Mouse (Mus musculus) CH12.LX (cell line): ENCODE data around the gene Slc44a5. TPM values are rescaled to one million over a fixed set of nuclear protein-coding genes. Genes with fewer than 3 reads are reported as not detected.

Source experiments
- DNase-seq: peaks from one replicate; pipeline ENCODE4 v3.0.0-alpha.2; 2013; ENCODE audit errors: extremely low read depth
- H3K27ac ChIP-seq: 2 replicates; pipeline ENCODE4 v1.5.1; 2012; ENCODE audit warnings: low read depth, mild to moderate bottlenecking, control low read depth, moderate library complexity; ENCODE audit not compliant: insufficient read depth
- H3K27me3 ChIP-seq: replicated peaks from 2 replicates; pipeline ENCODE3; 2012; ENCODE audit warnings: inconsistent platforms
- H3K36me3 ChIP-seq, 2 experiments: replicated peaks in 1 of 2; 2 replicates each; pipeline versions ENCODE3 to v1.6.1; 2012; ENCODE audit warnings: inconsistent platforms in 1 of 2, low read length in 1 of 2, mild to moderate bottlenecking in 1 of 2, mixed read lengths in 1 of 2, moderate library complexity in 1 of 2; ENCODE audit not compliant: control insufficient read depth in 1 of 2, insufficient read depth in 1 of 2
- H3K4me1 ChIP-seq, 2 experiments: 2 replicates each; pipeline ENCODE4 v1.6.1; 2012; ENCODE audit warnings: inconsistent platforms in 1 of 2, moderate library complexity in 1 of 2; ENCODE audit not compliant: insufficient read depth in 2 of 2, control insufficient read depth in 1 of 2
- H3K4me2 ChIP-seq: 2 replicates; pipeline ENCODE4 v1.6.1; 2012; ENCODE audit warnings: low read depth, mild to moderate bottlenecking, control low read depth; ENCODE audit not compliant: poor library complexity, insufficient read depth, severe bottlenecking
- H3K4me3 ChIP-seq, 3 experiments: fragments of 150-350 bp in 1 of 3; sonication (generic) in 1 of 3; replicated peaks in 1 of 3; 2 replicates each; pipeline versions ENCODE3 to v1.5.1; 2011 to 2012; ENCODE audit warnings: low read depth in 2 of 3, low read length in 2 of 3, mild to moderate bottlenecking in 2 of 3, moderate library complexity in 2 of 3, control low read depth in 1 of 3, improper control_type of control experiment in 1 of 3, inconsistent platforms in 1 of 3, mixed read lengths in 1 of 3; ENCODE audit not compliant: poor library complexity in 1 of 3
- H3K79me2 ChIP-seq: replicated peaks from 2 replicates; pipeline ENCODE4 v1.6.1; 2012; ENCODE audit warnings: mild to moderate bottlenecking, moderate library complexity; ENCODE audit not compliant: control insufficient read depth, poor library complexity, insufficient read depth, severe bottlenecking; ENCODE audit errors: extremely low read depth
- H3K9ac ChIP-seq: 2 replicates; pipeline ENCODE4 v1.6.1; 2012; ENCODE audit warnings: low read depth, mild to moderate bottlenecking, control low read depth, moderate library complexity; ENCODE audit not compliant: insufficient read depth
- H3K9me3 ChIP-seq: replicated peaks from 2 replicates; pipeline ENCODE3; 2012; ENCODE audit warnings: low read length, inconsistent platforms, mixed read lengths
- BHLHE40 ChIP-seq: IDR thresholded peaks from 2 replicates; pipeline ENCODE4 v1.6.1; 2011; ENCODE audit warnings: mild to moderate bottlenecking, low read depth, low read length, improper control_type of control experiment
- CHD1 ChIP-seq: IDR thresholded peaks from 2 replicates; pipeline ENCODE4 v1.6.1; 2012; ENCODE audit warnings: low read depth, low read length, improper control_type of control experiment, inconsistent platforms
- CHD2 ChIP-seq: IDR thresholded peaks from 2 replicates; pipeline ENCODE4 v1.6.1; 2011; ENCODE audit warnings: low read length, improper control_type of control experiment
- ELF1 ChIP-seq: IDR thresholded peaks from 2 replicates; pipeline ENCODE4 v1.6.1; 2014; ENCODE audit warnings: low read depth, mild to moderate bottlenecking, inconsistent platforms, low read length, improper control_type of control experiment
- EP300 ChIP-seq: IDR thresholded peaks from 2 replicates; pipeline ENCODE4 v1.6.1; 2011; ENCODE audit warnings: low read length, improper control_type of control experiment
- GABPA ChIP-seq: IDR thresholded peaks from 2 replicates; pipeline ENCODE4 v1.6.1; 2012; ENCODE audit warnings: low read depth, low read length, improper control_type of control experiment, inconsistent platforms; ENCODE audit not compliant: insufficient replicate concordance
- KAT2A ChIP-seq: IDR thresholded peaks from 2 replicates; pipeline ENCODE4 v1.6.1; 2012; ENCODE audit warnings: low read length, improper control_type of control experiment, inconsistent platforms; ENCODE audit not compliant: insufficient replicate concordance
- MAFK ChIP-seq: IDR thresholded peaks from 2 replicates; pipeline ENCODE4 v1.6.1; 2011; ENCODE audit warnings: low read length, improper control_type of control experiment; ENCODE audit not compliant: insufficient replicate concordance
- MAX ChIP-seq: IDR thresholded peaks from 2 replicates; pipeline ENCODE4 v1.6.1; 2011; ENCODE audit warnings: low read length, improper control_type of control experiment
- MAZ ChIP-seq: IDR thresholded peaks from 2 replicates; pipeline ENCODE4 v1.6.1; 2012; ENCODE audit warnings: low read depth, mild to moderate bottlenecking, inconsistent platforms, low read length, improper control_type of control experiment, moderate library complexity
- MEF2A ChIP-seq: IDR thresholded peaks from 2 replicates; pipeline ENCODE4 v1.6.1; 2014; ENCODE audit warnings: low read depth, mild to moderate bottlenecking, inconsistent platforms, low read length, improper control_type of control experiment, borderline replicate concordance
- MXI1 ChIP-seq: IDR thresholded peaks from 2 replicates; pipeline ENCODE4 v1.6.1; 2011; ENCODE audit warnings: mild to moderate bottlenecking, low read depth, low read length, improper control_type of control experiment
- MYC ChIP-seq: IDR thresholded peaks from 2 replicates; pipeline ENCODE4 v1.6.1; 2011; ENCODE audit warnings: low read depth, mild to moderate bottlenecking, improper control_type of control experiment, low read length
- NRF1 ChIP-seq: IDR thresholded peaks from 2 replicates; pipeline ENCODE4 v1.6.1; 2014; ENCODE audit warnings: low read depth, mild to moderate bottlenecking, inconsistent platforms, low read length, improper control_type of control experiment, moderate library complexity
- POLR2A ChIP-seq: IDR thresholded peaks from 2 replicates; pipeline ENCODE4 v1.6.1; 2011; ENCODE audit warnings: low read depth, mild to moderate bottlenecking, improper control_type of control experiment, low read length
- RAD21 ChIP-seq: IDR thresholded peaks from 2 replicates; pipeline ENCODE4 v1.6.1; 2011; ENCODE audit warnings: low read depth, mild to moderate bottlenecking, low read length, improper control_type of control experiment, moderate library complexity
- SIN3A ChIP-seq: IDR thresholded peaks from 2 replicates; pipeline ENCODE4 v1.6.1; 2012; ENCODE audit warnings: low read length, improper control_type of control experiment, inconsistent platforms
- SMC3 ChIP-seq: IDR thresholded peaks from 2 replicates; pipeline ENCODE4 v1.6.1; 2011; ENCODE audit warnings: low read depth, low read length, improper control_type of control experiment
- TBP ChIP-seq: conservative IDR thresholded peaks from 2 replicates; pipeline ENCODE4 v1.6.1; 2011; ENCODE audit warnings: low read depth, low read length, improper control_type of control experiment
- TCF12 ChIP-seq: IDR thresholded peaks from 2 replicates; pipeline ENCODE4 v1.6.1; 2014; ENCODE audit warnings: low read depth, mild to moderate bottlenecking, inconsistent platforms, low read length, improper control_type of control experiment
- UBTF ChIP-seq: IDR thresholded peaks from 2 replicates; pipeline ENCODE4 v1.6.1; 2012; ENCODE audit warnings: low read depth, mild to moderate bottlenecking, inconsistent platforms, low read length, improper control_type of control experiment, moderate library complexity
- USF1 ChIP-seq: IDR thresholded peaks from 2 replicates; pipeline ENCODE4 v1.6.1; 2014; ENCODE audit warnings: low read depth, mild to moderate bottlenecking, inconsistent platforms, low read length, improper control_type of control experiment
- USF2 ChIP-seq: conservative IDR thresholded peaks from 2 replicates; pipeline ENCODE4 v1.6.1; 2011; ENCODE audit warnings: low read depth, low read length, improper control_type of control experiment
- ZKSCAN1 ChIP-seq: IDR thresholded peaks from 2 replicates; pipeline ENCODE4 v1.6.1; 2012; ENCODE audit warnings: low read depth, inconsistent platforms, low read length, improper control_type of control experiment, borderline replicate concordance
- dilution Hi-C: fragments of 300-500 bp; cut with MboI; formaldehyde crosslinking; loops from 2 replicates; pipeline ENCODE4 v1.14.3; 2020; ENCODE audit warnings: low sequenced_read_pairs; ENCODE audit not compliant: extremely low pct_unique_long_range_greater_than_20kb, extremely low pct_ligation_motif_present
- in situ Hi-C: fragments of 300-500 bp; cut with MboI; formaldehyde crosslinking; loops from 3 replicates; pipeline ENCODE4 v1.14.3; 2019; ENCODE audit warnings: low sequenced_read_pairs, low pct_ligation_motif_present, low pct_unique_long_range_greater_than_20kb, mixed read lengths
- polyA plus RNA-seq: library from polyadenylated mRNA; unstranded; fragments of >175 nt; gene quantifications from 2 replicates; pipeline ENCODE4 v1.2.1, GENCODE M21; 2012; ENCODE audit warnings: low read depth; ENCODE audit not compliant: insufficient read length
- total RNA-seq, 2 experiments: library from RNA; depleted of rRNA; stranded (reverse); fragments of 300-350 nt in 1 of 2; fragments of >200 nt in 1 of 2; gene quantifications; 2 replicates each; pipeline ENCODE4 v1.2.3; 2012 to 2014

Gene Slc44a5
- total and polyA plus RNA-seq, 3 experiments = not detected

GRCm38 (mm10) chr3:154110528-154110927 is 137.3 kb downstream of the Slc44a5 start:
- Histone ChIP-seq H3K4me3 (no peak overlapping the region), H3K27me3 (no peaks in the 10 kb centered on the region), H3K9me3 (no peaks in the 10 kb centered on the region), H3K27ac (no peak overlapping the region), H3K4me1 (peaks cover 0 to 3% of the 10 kb centered on the region in 2 experiments; a peak in 1 of 4 replicates), H3K9ac (no peak overlapping the region), H3K4me2 (no peak overlapping the region), H3K36me3 (no peaks in the 10 kb centered on the region), H3K79me2 (no peaks in the 10 kb centered on the region)
- in situ Hi-C loops = no loop called here
- TF ChIP-seq SMC3 = no peak
- TF ChIP-seq UBTF = no peak
- no peak for TF ChIP-seq KAT2A
- no peak for TF ChIP-seq USF2
- no peak for TF ChIP-seq ZKSCAN1
- TF ChIP-seq CHD1 = no peak
- no peak for TF ChIP-seq MYC
- TF ChIP-seq EP300 = no peak
- TF ChIP-seq USF1 = no peak
- no peak for TF ChIP-seq TCF12
- no peak for TF ChIP-seq MAX
- no peak for TF ChIP-seq RAD21
- TF ChIP-seq GABPA = no peak
- TF ChIP-seq ELF1 = no peak
- TF ChIP-seq TBP = no peak
- TF ChIP-seq CHD2 = no peak
- TF ChIP-seq MAFK = no peak
- no peak for TF ChIP-seq MXI1
- dilution Hi-C loops = no loop called here
- no peak for DNase-seq

DNA sequence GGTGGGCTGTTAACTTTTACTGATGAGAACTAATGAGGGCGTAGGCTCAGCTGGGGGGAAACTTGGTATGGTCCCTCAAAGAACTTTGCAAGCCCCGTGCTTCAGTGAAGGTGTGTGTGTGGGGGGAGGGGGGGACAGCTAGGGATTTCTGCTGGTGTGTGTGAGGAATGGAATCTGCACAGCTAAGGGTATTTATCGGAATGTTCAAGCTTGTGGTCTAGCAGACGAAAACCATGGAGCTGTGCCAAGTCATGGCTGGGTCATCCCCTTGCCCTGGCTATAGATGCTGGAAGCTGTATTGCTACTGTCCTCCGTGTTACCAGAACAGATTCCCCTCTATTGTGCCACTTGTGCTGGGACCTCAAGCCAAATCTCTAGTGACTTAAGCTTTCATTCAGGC is 138.0 kb downstream of the Slc44a5 start:
- Histone ChIP-seq H3K79me2 (no peaks in the 10 kb centered on the region), H3K4me2 (no peak overlapping the region), H3K9ac (no peak overlapping the region), H3K4me3 (no peak overlapping the region), H3K4me1 (peaks cover 0 to 3% of the 10 kb centered on the region in 2 experiments; a peak in 1 of 4 replicates), H3K27ac (no peak overlapping the region), H3K9me3 (no peaks in the 10 kb centered on the region), H3K36me3 (no peaks in the 10 kb centered on the region), H3K27me3 (no peaks in the 10 kb centered on the region)
- TF ChIP-seq BHLHE40 (no peak), KAT2A (no peak), MEF2A (no peak), NRF1 (no peak), POLR2A (no peak), USF2 (no peak), TCF12 (no peak), MAZ (no peak), MAX (no peak), SIN3A (no peak), SMC3 (no peak), CHD1 (no peak)
- dilution Hi-C loops (no loop called here), in situ Hi-C loops (no loop called here)
- no peak for DNase-seq
